Mouse (Mus musculus) embryonic fibroblast, embryonic 13.5 days (primary cell): ENCODE data around the gene Kif6. TPM values are rescaled to one million over a fixed set of nuclear protein-coding genes. Genes with fewer than 3 reads are reported as not detected.
A peak's percentile ranks its signal among the peaks of the same experiment; 100 is the strongest.

Experiments used
- H3K27ac ChIP-seq: 2 replicates; pipeline ENCODE4 v1.5.1; 2012; ENCODE audit warnings: low read length, control low read depth, inconsistent platforms; ENCODE audit not compliant: insufficient read depth
- H3K4me1 ChIP-seq: 2 replicates; pipeline ENCODE4 v1.6.1; 2011; ENCODE audit warnings: low read length; ENCODE audit not compliant: control insufficient read depth, insufficient read depth
- H3K4me3 ChIP-seq: 2 replicates; pipeline ENCODE4 v1.5.1; 2011; ENCODE audit warnings: mild to moderate bottlenecking, control low read depth, low read length; ENCODE audit not compliant: insufficient read depth
- CTCF ChIP-seq: IDR thresholded peaks from 2 replicates; pipeline ENCODE4 v1.5.1; 2011; ENCODE audit warnings: mild to moderate bottlenecking, control low read depth, low read length, moderate library complexity, borderline replicate concordance; ENCODE audit not compliant: insufficient read depth
- POLR2A ChIP-seq: IDR thresholded peaks from 2 replicates; pipeline ENCODE4 v1.6.1; 2011; ENCODE audit warnings: low read depth, mild to moderate bottlenecking, control low read depth, low read length, moderate library complexity
- polyA plus RNA-seq: library from polyadenylated mRNA; stranded (reverse); fragments of >200 nt; gene quantifications from 2 replicates; pipeline ENCODE4 v1.2.4, GENCODE M21; 2011; ENCODE audit warnings: low read depth; ENCODE audit not compliant: missing spikeins, insufficient read length

The Kif6 gene
- polyA plus RNA-seq, 1 experiment, result 3.1 TPM

DNA sequence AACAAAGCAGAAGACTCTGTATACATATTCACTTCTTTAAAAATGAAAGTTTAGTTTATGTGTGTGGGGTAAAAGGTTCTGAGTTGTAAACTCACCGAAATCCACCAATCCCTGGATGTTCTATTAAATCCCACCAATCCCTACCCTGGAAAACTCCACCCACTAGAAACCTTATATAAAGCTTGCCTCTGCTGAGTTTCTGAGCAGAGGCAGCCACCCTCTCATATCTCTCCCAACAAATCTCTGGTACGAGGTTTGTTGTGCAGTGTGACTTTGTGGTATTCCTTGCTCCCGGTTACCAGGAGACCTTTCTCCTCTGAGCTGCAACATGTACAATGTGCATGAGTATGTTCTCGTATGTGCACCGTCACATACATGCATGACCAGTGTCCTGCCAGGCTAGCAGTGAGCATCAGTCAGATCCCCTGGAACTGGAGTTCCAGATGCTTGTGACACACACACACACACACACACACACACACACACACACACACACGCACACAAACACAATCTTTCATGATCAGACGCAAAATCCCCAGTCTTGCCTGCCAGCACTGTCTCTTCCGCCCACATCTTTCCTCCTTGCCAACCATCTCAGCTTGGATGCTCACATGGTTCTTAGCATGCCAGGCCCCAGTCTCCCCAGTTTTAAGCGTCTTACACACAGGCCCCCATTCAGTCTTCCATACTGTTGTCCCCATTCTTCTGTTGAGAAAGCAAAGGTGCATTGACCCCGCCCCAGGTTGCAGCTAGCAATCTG lies 245.3 kb downstream of the Kif6 start:
- TF ChIP-seq CTCF (no peak), POLR2A (no peak)

DNA sequence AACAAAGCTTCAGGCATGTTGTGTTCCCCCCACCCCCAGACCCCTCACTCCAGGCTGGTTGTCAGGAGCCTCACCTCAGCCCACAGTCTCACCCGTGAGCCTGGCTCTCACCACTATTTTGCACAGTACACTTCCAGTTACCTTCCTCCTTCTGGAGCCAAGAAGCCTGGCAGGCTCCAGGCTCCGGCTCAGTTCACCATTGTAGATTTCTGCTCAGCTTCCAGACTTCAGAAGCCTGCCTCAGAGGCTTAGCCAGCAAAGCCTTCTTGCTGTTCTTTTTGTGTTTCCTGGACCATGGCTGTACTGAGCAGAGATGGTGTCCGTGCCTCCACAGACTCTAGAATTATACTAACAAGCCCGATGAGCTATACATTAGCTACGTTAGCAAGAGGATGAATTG lies 248.7 kb downstream of the Kif6 start:
- Histone ChIP-seq H3K4me3 (no peak overlapping the region), H3K4me1 (0 out of 2 replicates have a peak, but pooled peaks cover 2% of the 10 kb centered on the region), H3K27ac (no peak overlapping the region)
- TF ChIP-seq POLR2A (no peak), CTCF (no peak)

More for the DNA sequence above, 245.3 kb downstream of the Kif6 start:
- no peaks in the 10 kb centered on the region for H3K4me1 ChIP-seq
- no peak overlapping the region for H3K4me3 ChIP-seq
- H3K27ac ChIP-seq, result no peak overlapping the region

DNA sequence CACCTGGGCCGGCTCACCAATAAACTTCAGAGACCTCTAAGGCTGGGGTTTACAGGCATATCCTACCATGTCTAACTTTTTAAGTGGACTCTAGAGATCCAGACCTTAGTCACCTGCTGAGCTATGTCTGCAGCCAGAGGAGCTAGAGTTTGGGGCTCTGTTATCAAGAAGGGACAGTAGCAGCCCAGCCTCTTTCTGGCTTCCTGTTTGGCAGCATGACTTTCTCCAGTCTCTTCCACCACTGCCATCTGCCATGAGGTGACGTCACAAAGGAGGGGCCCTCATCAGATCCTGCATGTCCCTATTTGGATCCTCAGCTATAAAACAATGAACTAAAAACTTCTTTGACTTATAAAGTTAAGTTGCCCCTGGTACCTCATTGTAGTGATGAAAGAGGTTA lies 250.7 kb downstream of the Kif6 start:
- TF ChIP-seq CTCF (no peak), POLR2A (no peak)
- Histone ChIP-seq H3K27ac (no peak overlapping the region), H3K4me3 (no peak overlapping the region), H3K4me1 (0 out of 2 replicates have a peak, but pooled peaks cover 2% of the 10 kb centered on the region)

DNA sequence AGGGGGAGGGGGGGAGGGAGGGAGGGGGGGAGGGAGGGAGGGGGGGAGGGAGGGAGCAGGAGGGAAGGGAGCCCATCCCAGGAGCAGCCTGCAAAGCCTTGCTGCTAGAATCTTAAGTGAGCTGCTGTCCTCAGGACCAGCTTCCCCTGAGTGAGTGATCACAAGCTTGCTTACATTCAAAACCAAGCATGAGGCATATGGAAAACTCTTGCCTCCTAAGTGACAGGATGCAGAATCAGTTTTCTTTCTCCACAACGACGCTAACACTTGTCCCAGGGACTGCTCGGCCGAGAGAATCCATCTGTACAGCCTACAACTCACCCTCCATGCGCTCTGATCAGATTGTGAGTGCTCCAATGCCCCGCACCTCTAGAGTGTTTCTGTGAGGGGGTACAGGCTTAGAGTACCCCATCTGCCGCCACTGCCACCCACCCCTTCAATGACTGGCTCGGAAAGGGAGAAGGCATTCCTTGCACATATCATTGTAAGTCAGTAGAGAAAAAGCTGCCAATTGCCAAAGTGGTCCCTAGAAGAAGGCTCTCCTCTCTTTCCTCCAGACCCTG lies 251.8 kb downstream of the Kif6 start:
- H3K4me3 ChIP-seq, result no peak overlapping the region
- TF ChIP-seq POLR2A (no peak), CTCF (no peak)
- H3K4me1 ChIP-seq, result 0 out of 2 replicates have a peak, but pooled peaks cover 2% of the 10 kb centered on the region
- H3K27ac ChIP-seq, result no peak overlapping the region

DNA sequence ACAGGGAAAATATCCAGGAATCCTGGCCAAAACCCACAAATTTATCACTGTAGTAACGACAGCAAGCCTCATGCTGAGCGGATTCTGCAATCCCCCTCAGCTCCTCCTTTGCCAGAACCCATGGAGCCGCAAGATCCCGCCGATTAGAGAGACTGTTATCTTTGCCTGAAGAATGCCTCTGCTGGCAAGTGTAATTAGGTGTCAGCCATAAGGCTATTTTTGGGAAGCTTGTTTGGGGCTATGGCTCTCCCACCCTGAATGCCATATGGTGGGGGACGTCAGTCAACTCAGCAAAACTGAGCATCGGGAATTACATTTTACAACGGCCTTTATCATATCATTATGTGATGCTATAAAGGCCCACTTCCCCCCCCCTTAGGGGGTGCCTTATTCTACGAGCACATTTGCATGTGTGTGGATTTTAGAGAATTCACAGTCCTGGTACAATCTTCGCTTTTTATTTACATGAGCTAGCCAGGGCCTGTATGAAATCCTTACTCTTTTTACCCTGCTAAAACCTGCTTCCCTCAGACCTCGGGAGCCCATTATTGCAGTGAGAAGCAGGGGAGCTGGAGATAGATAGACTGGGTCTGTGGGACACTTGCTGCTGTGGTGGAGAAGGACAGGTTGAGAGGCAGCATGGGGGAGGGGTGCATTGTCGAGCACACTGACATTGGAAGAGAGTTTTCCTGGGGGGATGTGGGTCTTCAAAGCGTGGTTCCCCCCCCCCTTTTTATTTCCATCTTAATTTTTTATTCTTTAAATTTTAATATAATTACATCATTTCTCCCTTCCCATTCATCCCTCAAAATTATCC lies 252.6 kb downstream of the Kif6 start:
- 0 out of 2 replicates have a peak, but pooled peaks cover 2% of the 10 kb centered on the region for H3K4me1 ChIP-seq
- no peak overlapping the region for H3K27ac ChIP-seq
- H3K4me3 ChIP-seq, result no peak overlapping the region
- TF ChIP-seq CTCF, result no peak
- no peak for TF ChIP-seq POLR2A

DNA sequence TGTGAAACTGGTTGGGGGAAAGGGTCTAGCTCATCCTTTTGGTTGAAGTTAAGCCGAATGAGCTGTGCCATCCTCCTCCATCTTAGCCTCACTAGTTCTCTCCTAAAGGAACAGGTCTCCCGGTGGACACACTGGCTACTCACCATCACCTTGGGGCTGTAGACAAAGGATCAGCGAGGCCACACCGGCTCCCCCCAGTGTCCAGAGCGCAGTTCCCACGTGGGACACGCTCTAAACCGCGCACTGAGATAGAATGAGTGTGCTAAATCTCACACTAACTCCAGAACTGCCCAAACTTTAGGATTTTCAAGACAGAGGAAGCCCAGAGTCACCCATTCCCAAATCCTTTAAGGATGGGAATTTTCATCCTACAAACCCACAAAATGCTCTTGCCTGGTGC lies 254.3 kb downstream of the Kif6 start:
- Histone ChIP-seq H3K4me1 (0 out of 2 replicates have a peak, but pooled peaks cover 2% of the 10 kb centered on the region), H3K27ac (no peak overlapping the region), H3K4me3 (no peak overlapping the region)
- TF ChIP-seq POLR2A (no peak), CTCF (no peak)

DNA sequence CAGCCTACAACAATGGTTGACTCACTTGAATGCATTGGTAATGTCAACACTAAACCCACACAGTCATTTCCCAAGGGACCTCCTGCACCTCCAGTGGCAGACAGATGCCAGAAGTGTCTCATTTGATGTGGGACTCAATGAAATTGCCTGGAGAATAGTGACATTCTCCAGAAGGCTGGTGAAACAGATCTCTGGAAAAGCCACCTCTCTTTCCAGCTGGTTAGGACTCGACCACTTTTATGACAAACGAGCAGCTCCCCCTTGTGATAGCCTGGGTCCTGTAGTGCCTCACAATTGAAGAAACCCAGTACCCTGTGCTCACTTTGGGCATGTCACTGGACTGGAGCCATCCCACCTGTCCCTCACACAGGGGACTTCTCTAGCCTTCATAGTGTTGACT lies 257.4 kb downstream of the Kif6 start:
- TF ChIP-seq POLR2A (no peak), CTCF (peak; percentile 22; the same call in 1 of the 2 replicates)
- Histone ChIP-seq H3K27ac (no peak overlapping the region), H3K4me3 (no peak overlapping the region), H3K4me1 (peaks cover 4% of the 10 kb centered on the region; the same call in 1 of the 2 replicates)

DNA sequence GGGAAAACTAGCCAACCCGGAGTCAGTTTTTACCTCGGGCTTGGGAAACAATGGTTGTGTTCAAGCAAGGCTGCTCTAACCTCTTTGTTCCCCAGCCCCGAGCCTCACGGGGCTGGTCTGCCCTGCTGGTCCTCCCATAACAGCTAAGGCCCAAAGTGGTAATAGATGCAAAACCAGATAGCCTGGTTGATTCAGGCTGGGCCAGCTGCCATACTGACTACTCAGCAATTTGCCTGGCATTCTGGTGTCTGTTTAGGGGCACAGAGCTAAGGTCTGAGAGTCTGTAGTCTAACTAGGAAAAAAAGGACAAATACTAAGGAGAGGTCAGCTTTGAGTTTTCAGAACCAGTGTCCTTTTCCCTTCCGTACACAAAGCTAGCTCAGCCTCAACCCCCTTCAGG lies 259.8 kb downstream of the Kif6 start:
- TF ChIP-seq POLR2A (no peak), CTCF (no peak)
- H3K27ac ChIP-seq, result no peak overlapping the region
- H3K4me1 ChIP-seq, result peaks cover 4% of the 10 kb centered on the region; the same call in 1 of the 2 replicates
- H3K4me3 ChIP-seq, result no peak overlapping the region

DNA sequence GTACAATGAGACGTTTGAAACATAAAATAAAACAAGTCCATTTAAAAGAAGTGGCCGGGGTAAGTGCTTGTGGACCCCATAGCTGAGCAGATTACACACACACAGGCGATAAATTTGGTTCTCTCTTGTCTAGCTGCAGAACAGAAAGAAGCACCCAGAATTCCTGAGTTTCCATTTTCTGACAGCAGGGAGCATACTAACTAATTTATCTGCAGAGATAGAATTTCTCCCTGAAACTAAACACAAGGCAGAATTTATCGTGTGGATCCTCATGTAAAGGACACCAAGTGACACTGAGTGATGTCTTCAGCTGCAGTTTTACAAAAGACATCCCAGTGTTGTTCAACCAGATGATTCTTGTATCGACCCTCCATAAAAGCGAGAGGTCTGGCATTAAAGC lies 260.5 kb downstream of the Kif6 start:
- H3K4me1 ChIP-seq, result peaks cover 4% of the 10 kb centered on the region; the same call in 1 of the 2 replicates
- TF ChIP-seq CTCF (no peak), POLR2A (no peak)
- H3K27ac ChIP-seq, result peak overlapping the region; percentile 37; the same call in 1 of the 2 replicates
- no peak overlapping the region for H3K4me3 ChIP-seq
